Mouse (Mus musculus) hindbrain, postnatal 0 days (tissue): ENCODE results near the gene Tbx3. TPM values are rescaled to one million over a fixed set of nuclear protein-coding genes. Genes with fewer than 3 reads are reported as not detected.

ENCODE experiments used
- ATAC-seq: fragments of 200-750 bp; cut with Nextera tagmentation; 2 replicates; pipeline ENCODE4 v1.8.0; 2017; ENCODE audit warnings: mild to moderate bottlenecking, moderate TSS enrichment, moderate library complexity
- DNase-seq: peaks from one replicate; pipeline ENCODE4 v3.0.0-alpha.2; 2015; ENCODE audit warnings: low spot score
- H3K27ac ChIP-seq: fragments of 300-500 bp; sonication (generic); 2 replicates; pipeline ENCODE4 v1.5.1; 2014; ENCODE audit warnings: mild to moderate bottlenecking
- H3K27me3 ChIP-seq: fragments of 300-500 bp; sonication (generic); 2 replicates; pipeline ENCODE4 v1.6.1; 2014; ENCODE audit warnings: low read length, mixed read lengths; ENCODE audit not compliant: insufficient read depth
- H3K36me3 ChIP-seq: fragments of 300-500 bp; sonication (generic); 2 replicates; pipeline ENCODE4 v1.6.1; 2014; ENCODE audit warnings: low read length, mixed read lengths; ENCODE audit not compliant: insufficient read depth
- H3K4me1 ChIP-seq: fragments of 300-500 bp; sonication (generic); 2 replicates; pipeline ENCODE4 v1.6.1; 2014; ENCODE audit warnings: antibody characterized with exemption, low read length, mixed read lengths; ENCODE audit not compliant: insufficient read depth
- H3K4me2 ChIP-seq: fragments of 300-500 bp; sonication (generic); 2 replicates; pipeline ENCODE4 v1.6.1; 2014; ENCODE audit warnings: low read depth, mild to moderate bottlenecking, low read length, moderate library complexity, mixed read lengths
- H3K4me3 ChIP-seq: fragments of 300-500 bp; sonication (generic); 2 replicates; pipeline ENCODE4 v1.5.1; 2014; ENCODE audit warnings: low read length
- H3K9ac ChIP-seq: fragments of 300-500 bp; sonication (generic); replicated peaks from 2 replicates; pipeline ENCODE4 v1.6.1; 2014; ENCODE audit warnings: mild to moderate bottlenecking, low read length, moderate library complexity, mixed read lengths
- H3K9me3 ChIP-seq: fragments of 300-500 bp; sonication (generic); 2 replicates; pipeline ENCODE4 v1.6.1; 2016; ENCODE audit warnings: low read length, mixed read lengths
- CTCF ChIP-seq: IDR thresholded peaks from 2 replicates; pipeline ENCODE4 v1.5.1; 2016; ENCODE audit warnings: antibody characterized with exemption, control low read depth, low read depth
- WGBS: fragments of 180-500 bp; shearing (Covaris S2); extraction: QIAGEN DNeasy Blood & Tissue Kit; methylation state at CpG from one replicate; pipeline ENCODE4 v1.1.7; 2014; 5-methylcytosine and 5-hydroxymethylcytosine counted together
- polyA plus RNA-seq: library from polyadenylated mRNA; unstranded; fragments of >200 nt; fragmentation: Nextera tagmentation; extraction: Ambion mirVana; gene quantifications from 2 replicates; pipeline ENCODE4 v1.2.1, GENCODE M21; 2015
- total RNA-seq: library from RNA; depleted of rRNA; stranded (reverse); fragments of >200 nt; gene quantifications from 2 replicates; pipeline ENCODE4 v1.2.3, GENCODE M21; 2014

The Tbx3 gene
- total and polyA plus RNA-seq, 2 experiments from 2014 or later, result 1.3 to 2.9 TPM

DNA sequence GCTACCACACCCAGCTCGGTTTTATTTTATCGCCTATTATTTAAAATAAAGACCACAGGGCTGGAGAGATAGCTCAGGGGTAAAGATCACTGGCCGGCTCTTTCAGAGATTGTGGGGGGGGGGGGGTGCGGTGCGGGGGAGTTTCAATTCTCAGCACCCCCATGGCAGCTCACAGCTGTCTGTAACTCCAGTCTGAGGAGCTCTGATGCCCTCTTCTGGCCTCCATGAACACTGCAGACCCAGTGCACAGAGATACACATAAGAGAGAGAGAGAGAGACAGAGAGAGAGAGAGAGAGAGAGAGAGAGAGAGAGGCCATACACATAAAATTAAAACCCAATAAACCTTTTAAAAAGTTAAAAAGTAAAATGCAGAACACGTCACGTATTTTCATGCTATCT, 34.4 kb downstream of the Tbx3 start:
- H3K36me3 ChIP-seq, result no peaks in the 10 kb centered on the region
- H3K9me3 ChIP-seq, result no peaks in the 10 kb centered on the region
- 64% methylated on average over 7 of the region's 7 CpGs for WGBS
- H3K27ac ChIP-seq, result no peak overlapping the region
- no peak for ATAC-seq
- no peaks in the 10 kb centered on the region for H3K4me1 ChIP-seq
- H3K4me2 ChIP-seq, result no peak overlapping the region
- DNase-seq, result no peak
- no peak overlapping the region for H3K9ac ChIP-seq
- TF ChIP-seq CTCF, result no peak
- no peak overlapping the region for H3K4me3 ChIP-seq
- H3K27me3 ChIP-seq, result peaks cover 46% of the 10 kb centered on the region

- H3K27me3 ChIP-seq, result peaks cover 54% of the 10 kb centered on the region
- DNase-seq (no peak), ATAC-seq (no peak)
- no peak overlapping the region for H3K9ac ChIP-seq
- no peaks in the 10 kb centered on the region for H3K36me3 ChIP-seq
- no peaks in the 10 kb centered on the region for H3K4me1 ChIP-seq
- no peaks in the 10 kb centered on the region for H3K9me3 ChIP-seq
- 2% methylated on average over 17 of the region's 17 CpGs for WGBS
- TF ChIP-seq CTCF, result no peak
- H3K27ac ChIP-seq, result no peak overlapping the region
- no peak overlapping the region for H3K4me3 ChIP-seq
- peak overlapping the region; percentile 8; the same call in 1 of the 2 replicates for H3K4me2 ChIP-seq
Observed at GRCm38 (mm10) chr5:119706467-119706866, 36.0 kb downstream of the Tbx3 start.

DNA sequence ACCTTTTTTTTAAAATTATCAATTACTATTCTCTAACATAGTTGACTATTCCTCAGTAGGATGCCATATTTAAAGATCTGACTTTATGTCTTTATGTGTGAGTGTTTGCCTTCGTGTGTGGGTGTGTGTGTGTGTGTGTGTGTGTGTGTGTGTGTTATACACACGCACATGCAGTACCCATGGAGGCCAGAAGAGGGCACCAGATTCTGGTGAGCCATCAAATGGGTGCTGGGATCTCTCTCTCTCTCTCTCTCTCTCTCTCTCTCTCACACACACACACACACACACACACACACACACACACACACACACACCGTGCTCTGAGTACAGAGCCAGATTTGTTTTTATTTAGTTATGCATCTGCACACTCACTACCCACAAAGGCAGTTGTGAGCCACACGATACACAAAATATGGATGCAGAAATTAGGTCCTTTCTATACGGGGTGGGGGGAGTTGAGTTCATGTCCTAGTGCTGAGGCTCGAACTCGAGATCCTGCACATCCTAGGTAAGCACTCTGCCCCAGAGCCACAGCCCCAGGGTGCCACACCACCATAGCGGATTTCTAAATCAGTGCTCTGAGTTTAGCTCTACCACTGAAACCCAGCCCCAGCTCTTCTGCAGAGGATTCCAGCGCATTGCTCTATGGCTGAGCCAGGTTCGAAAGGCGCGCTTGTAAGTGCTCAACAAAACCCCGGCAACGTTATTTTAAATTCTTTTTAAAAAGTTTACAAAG, 38.5 kb downstream of the Tbx3 start:
- H3K36me3 ChIP-seq, result no peaks in the 10 kb centered on the region
- WGBS, result 74% methylated on average over 14 of the region's 14 CpGs
- H3K27ac ChIP-seq, result no peak overlapping the region
- TF ChIP-seq CTCF, result peak; percentile 46
- peaks cover 55% of the 10 kb centered on the region for H3K27me3 ChIP-seq
- no peak for DNase-seq
- H3K4me3 ChIP-seq, result no peak overlapping the region
- H3K9ac ChIP-seq, result no peak overlapping the region
- no peaks in the 10 kb centered on the region for H3K4me1 ChIP-seq
- ATAC-seq, result no peak
- no peaks in the 10 kb centered on the region for H3K9me3 ChIP-seq
- no peak overlapping the region for H3K4me2 ChIP-seq

DNA sequence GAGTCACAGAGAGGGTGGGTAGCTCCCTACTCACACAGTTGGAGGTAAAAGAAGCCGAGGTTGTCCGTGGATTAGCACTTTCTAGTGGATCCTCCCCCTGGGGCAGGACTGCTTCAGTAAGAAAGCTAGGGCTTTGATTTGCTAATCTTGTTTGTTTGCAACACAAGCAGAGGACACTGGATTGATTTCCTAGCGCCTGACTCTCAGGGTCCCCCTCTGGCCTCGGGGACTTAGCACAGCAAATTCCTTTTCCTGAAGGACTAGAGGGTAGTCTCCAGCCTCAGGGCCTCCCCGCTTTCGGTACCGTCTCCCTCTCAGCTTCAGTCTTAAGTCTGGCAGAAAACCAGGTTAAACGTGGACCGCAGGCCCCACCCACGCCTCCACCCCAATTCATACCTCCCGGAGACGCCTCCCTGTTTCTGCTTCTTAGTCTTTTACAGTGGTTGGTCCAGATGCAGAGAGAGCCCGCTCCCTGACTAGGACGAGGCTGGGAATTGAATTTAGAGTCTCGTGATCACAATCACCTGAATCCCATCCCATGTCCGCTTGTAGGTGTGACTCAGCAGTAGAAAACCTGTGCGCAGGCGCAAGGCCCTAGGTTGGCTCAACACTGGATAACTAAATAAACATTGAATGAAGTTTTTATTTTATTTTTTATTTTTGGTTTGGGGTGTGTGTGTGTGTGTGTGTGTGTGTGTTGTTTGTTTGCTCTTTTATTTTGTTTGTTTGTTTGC, 39.5 kb downstream of the Tbx3 start:
- Histone ChIP-seq H3K9ac (no peak overlapping the region), H3K4me2 (peak overlapping the region; percentile 27; the same call in 1 of the 2 replicates)

GRCm38 (mm10) chr5:119710756-119711155, 40.3 kb downstream of the Tbx3 start:
- TF ChIP-seq CTCF, result peak; percentile 39; the same call in 1 of the 2 replicates
- Histone ChIP-seq H3K4me1 (no peaks in the 10 kb centered on the region), H3K4me2 (no peak overlapping the region), H3K27ac (no peak overlapping the region), H3K36me3 (no peaks in the 10 kb centered on the region), H3K9ac (no peak overlapping the region), H3K9me3 (no peaks in the 10 kb centered on the region), H3K4me3 (no peak overlapping the region), H3K27me3 (peaks cover 49% of the 10 kb centered on the region)
- 13% methylated on average over 7 of the region's 7 CpGs for WGBS
- no peak for DNase-seq
- ATAC-seq, result no peak

More for the DNA sequence above, 39.5 kb downstream of the Tbx3 start:
- Histone ChIP-seq H3K9me3 (no peaks in the 10 kb centered on the region), H3K4me1 (no peaks in the 10 kb centered on the region), H3K4me3 (peak overlapping the region; percentile 4), H3K27me3 (peaks cover 56% of the 10 kb centered on the region), H3K36me3 (no peaks in the 10 kb centered on the region), H3K27ac (no peak overlapping the region)
- no peak for TF ChIP-seq CTCF
- DNase-seq (peak; percentile 43), ATAC-seq (no peak)
- 8% methylated on average over 18 of the region's 18 CpGs for WGBS

DNA sequence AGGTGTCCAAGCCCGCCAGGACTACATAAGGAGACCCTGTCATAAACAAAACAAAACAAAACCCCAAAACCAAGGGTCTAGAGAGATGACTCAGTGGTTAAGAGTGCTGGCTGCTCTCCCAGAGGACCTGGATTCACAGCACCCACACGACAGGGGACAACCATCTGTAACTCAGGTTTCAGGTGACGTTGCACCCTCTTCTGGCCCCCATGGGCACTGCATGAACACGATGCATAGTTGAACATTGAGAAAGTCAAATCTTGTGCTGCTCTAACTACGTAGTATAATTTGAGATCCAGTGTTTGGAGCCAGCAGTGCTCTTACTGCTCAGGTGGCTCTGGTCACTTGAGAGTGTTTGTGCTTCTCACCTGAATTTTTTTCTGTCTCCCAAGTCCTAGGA, 41.2 kb downstream of the Tbx3 start:
- WGBS, result 88% methylated on average over 5 of the region's 5 CpGs
- no peak for ATAC-seq

More for the DNA sequence above, 41.2 kb downstream of the Tbx3 start:
- Histone ChIP-seq H3K4me1 (no peaks in the 10 kb centered on the region), H3K27ac (no peak overlapping the region), H3K9ac (no peak overlapping the region), H3K9me3 (no peaks in the 10 kb centered on the region), H3K36me3 (no peaks in the 10 kb centered on the region), H3K27me3 (peaks cover 42% of the 10 kb centered on the region), H3K4me3 (no peak overlapping the region), H3K4me2 (no peak overlapping the region)
- TF ChIP-seq CTCF, result peak; percentile 7; the same call in 1 of the 2 replicates
- DNase-seq, result no peak
